Mouse (Mus musculus): ENCODE measurements around the gene N4bp2l2. TPM values are rescaled to one million over a fixed set of nuclear protein-coding genes. Genes with fewer than 3 reads are reported as not detected.
"Not testable (repeated sequence)": the region's sequence is repeated elsewhere in the genome, so short reads cannot be mapped to it uniquely, and the experiment has no call there.

Gene N4bp2l2
- total RNA-seq (2021), result 10 to 100 TPM; 82.7 to 86.1 TPM

DNA sequence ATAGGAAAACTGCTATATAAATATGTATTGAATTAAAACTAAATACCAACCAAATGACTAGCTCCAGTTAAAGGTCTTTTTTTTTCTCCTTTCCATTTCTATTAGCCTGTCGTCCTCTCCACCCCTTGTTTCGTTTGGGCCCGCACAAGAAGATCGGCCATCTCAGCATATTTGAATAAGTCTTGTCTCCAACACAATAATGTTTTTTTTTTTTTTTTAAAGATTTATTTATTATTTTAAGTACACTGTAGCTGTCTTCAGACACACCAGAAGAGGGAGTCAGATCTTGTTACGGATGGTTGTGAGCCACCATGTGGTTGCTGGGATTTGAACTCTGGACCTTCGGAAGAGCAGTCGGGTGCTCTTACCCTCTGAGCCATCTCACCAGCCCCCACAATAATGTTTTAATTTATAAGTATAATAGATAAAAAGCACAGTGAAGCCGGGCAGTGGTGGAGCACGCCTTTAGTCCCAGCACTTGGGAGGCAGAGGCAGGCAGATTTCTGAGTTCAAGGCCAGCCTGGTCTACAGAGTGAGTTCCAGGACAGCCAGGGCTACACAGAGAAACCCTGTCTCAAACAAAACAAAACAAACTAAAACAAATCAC lies at the start of gene N4bp2l2:
TSS of gene N4bp2l2 (minus strand) at position 51 of the 607 bp plus-strand sequence.
- DNase-seq (ENCODE audit: low spot score in 2 of 2), result not testable (repeated sequence)
- intact Hi-C loops (cut with DNase I), result loop anchor here (10.0 kb wide), 1 partner anchor 501 kb away; no protein-coding TSS in a partner anchor

DNA sequence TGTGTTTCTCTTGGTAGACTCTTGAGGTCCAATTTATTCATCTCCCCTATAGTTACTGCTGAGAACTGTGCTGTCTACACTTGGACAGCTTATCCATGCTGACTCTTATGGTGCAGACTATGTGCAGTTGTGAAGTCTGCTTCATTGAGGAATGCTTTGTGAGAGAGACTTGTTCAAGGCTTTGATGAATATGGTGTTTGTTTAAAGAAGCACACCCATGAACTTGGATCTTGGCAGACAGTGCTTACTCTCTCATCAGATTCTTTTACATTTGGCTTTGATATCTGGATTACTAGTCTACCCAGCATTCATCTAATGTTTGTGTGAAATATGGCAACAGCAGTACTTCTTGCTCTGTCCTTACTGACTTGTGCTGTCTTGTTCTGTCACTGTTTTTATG lies 47.4 kb upstream of the N4bp2l2 start:
- DNase-seq (ENCODE audit: low spot score in 2 of 2), result no peak
- intact Hi-C loops (cut with DNase I), result no loop called here

- DNase-seq (ENCODE audit: low spot score in 2 of 2), result no peak
- intact Hi-C loops (cut with DNase I), result no loop called here
Observed at GRCm38 (mm10) chr5:150711503-150711902, 45.5 kb upstream of the N4bp2l2 start.

GRCm38 (mm10) chr5:150707181-150707580 lies 41.2 kb upstream of the N4bp2l2 start:
- DNase-seq (ENCODE audit: low spot score in 2 of 2); intact Hi-C loops (cut with DNase I): not testable (repeated sequence)

DNA sequence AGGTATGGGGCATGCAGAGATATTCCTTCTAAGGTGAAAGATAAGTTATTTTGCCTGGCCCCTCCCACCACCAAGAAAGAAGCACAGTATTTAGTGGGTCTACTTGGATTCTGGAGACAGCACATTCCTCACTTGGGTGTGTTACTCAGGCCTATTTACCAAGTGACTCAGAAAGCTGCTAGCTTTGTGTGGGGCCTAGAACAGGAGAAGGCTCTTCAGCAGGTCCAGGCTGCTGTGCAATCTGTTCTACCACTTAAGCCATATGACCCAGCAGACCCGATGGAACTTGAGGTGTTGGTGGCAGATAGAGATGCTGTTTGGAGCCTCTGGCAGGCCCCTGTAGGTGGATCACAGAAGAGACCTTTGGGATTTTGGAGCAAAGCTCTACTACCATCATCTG lies 40.7 kb upstream of the N4bp2l2 start:
- intact Hi-C loops (cut with DNase I); DNase-seq (ENCODE audit: low spot score in 2 of 2): not testable (repeated sequence)

- DNase-seq (ENCODE audit: low spot score in 2 of 2), result peak; percentile 42 to 58
- intact Hi-C loops (cut with DNase I), result no loop called here
Observed at GRCm38 (mm10) chr5:150702714-150703113, 36.7 kb upstream of the N4bp2l2 start.

DNA sequence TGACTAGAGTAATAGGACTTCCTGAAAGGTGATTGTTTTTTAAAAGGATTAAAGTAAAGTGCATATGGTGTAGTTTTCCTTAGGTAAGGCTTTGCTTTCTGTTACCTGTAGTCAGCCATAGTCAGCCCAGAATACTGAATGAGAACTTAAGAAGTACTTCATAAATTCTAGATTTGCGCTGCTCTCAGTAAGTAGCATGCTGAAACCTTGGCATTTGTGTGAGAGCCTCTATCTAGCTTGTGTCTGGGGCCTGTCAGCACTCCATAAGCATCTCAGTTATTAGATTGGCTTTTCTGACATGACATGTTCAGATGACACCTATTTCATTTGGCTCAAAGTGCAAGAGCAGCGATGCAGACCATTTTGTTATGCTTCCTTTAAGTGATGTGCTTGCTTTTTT lies 27.3 kb upstream of the N4bp2l2 start:
- intact Hi-C loops (cut with DNase I), result no loop called here
- no peak for DNase-seq (ENCODE audit: low spot score in 2 of 2)

- no peak for DNase-seq (ENCODE audit: low spot score in 2 of 2)
- intact Hi-C loops (cut with DNase I), result no loop called here
Observed at GRCm38 (mm10) chr5:150690685-150691084, 24.7 kb upstream of the N4bp2l2 start.

- intact Hi-C loops (cut with DNase I); DNase-seq (ENCODE audit: low spot score in 2 of 2): not testable (repeated sequence)
Observed at GRCm38 (mm10) chr5:150682862-150683261, 16.9 kb upstream of the N4bp2l2 start.

DNA sequence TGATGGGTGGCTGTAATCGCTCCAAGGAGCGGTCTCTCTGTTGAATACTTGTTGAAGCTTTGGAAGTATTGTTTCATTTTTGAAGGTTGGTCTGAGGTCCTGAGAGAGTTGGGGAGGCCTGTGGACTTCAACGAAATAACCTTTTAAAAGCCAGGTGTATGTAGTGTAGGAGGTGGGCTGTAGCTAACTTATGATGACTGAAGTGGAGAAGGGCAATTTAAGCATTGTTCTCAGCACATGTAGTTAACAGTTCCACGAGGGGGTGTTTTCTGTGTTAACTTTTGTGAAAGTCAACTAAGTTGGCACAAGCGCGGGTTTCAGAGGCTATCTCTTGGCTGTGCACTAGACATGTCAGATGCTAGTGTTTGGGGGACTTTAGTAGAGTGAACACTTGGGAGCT lies 8.9 kb upstream of the N4bp2l2 start:
- no peak for DNase-seq (ENCODE audit: low spot score in 2 of 2)

GRCm38 (mm10) chr5:150673880-150674621 lies 8.1 kb upstream of the N4bp2l2 start:
- intact Hi-C loops (cut with DNase I), result loop anchor here (1.0 to 10.0 kb wide), 3 partner anchors 381 to 978 kb away; partner anchors contain the start of gene Rfc3
- peak; percentile 15 to 23 for DNase-seq (ENCODE audit: low spot score in 2 of 2)

More for the DNA sequence above, 8.9 kb upstream of the N4bp2l2 start:
- intact Hi-C loops (cut with DNase I), result loop anchor here (5.0 to 10.0 kb wide), 2 partner anchors 380 to 977 kb away; partner anchors contain the start of gene Rfc3

DNA sequence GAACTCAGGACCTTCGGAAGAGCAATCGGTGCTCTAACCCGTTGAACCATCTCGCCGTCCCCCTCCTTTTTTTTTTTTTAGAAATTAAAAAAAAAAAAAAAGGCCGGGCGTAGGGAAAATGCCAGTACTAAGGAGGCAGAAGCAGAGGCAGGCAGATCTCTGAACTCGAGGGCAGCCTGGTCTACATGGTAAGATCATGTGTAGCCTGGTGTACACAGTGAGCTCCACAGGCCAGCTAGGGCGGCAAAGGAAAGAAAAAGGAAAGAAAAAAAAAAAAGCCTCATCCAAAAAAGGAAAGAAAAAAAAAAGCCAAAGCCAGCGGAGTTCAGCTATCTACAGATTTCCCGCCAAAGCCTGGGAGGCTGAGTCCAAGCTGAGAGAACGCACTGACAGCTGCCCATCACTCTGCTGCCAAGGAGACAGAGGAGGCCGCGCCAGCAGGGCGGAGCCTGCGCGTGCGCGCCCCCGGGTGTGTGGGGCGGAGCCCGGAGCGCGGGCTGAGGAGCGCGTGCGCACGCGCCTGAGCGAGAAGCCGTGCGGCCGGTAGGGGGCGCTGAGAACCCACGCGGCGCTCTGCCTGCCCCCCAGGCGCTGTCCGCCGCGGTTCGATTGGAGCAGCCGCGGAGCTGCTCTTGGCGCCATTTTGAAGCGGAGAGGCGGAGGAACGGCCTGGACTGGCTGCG lies 7.3 kb upstream of the N4bp2l2 start, which contains the start of gene Pds5b:
TSS of gene Pds5b (plus strand) at position 587 of the 683 bp plus-strand sequence.
- intact Hi-C loops (cut with DNase I), result loop anchor here (1.0 to 10.0 kb wide), 3 partner anchors 382 to 979 kb away; partner anchors contain the start of gene Rfc3
- peak; percentile 95 to 96 for DNase-seq (ENCODE audit: low spot score in 2 of 2)

GRCm38 (mm10) chr5:150672343-150672742 lies 6.4 kb upstream of the N4bp2l2 start:
- no peak for DNase-seq (ENCODE audit: low spot score in 2 of 2)
- intact Hi-C loops (cut with DNase I), result loop anchor here (5.0 to 10.0 kb wide), 2 partner anchors 382 to 980 kb away; partner anchors contain the start of gene Rfc3

- intact Hi-C loops (cut with DNase I), result loop anchor here (10.0 kb wide), 1 partner anchor 504 kb away; no protein-coding TSS in a partner anchor
- DNase-seq (ENCODE audit: low spot score in 2 of 2), result no peak
Observed at GRCm38 (mm10) chr5:150668731-150669130, 2.7 kb upstream of the N4bp2l2 start.

GRCm38 (mm10) chr5:150665132-150665954 lies 640 bp downstream of the N4bp2l2 start:
- intact Hi-C loops (cut with DNase I), result loop anchor here (2.0 to 10.0 kb wide), 3 partner anchors 143 to 501 kb away; partner anchors contain the start of gene Brca2
- peak; percentile 96 to 99 for DNase-seq (ENCODE audit: low spot score in 2 of 2)

- no peak for DNase-seq (ENCODE audit: low spot score in 2 of 2)
- intact Hi-C loops (cut with DNase I), result loop anchor here (2.0 to 10.0 kb wide), 3 partner anchors 142 to 500 kb away; partner anchors contain the start of gene Brca2
Observed at GRCm38 (mm10) chr5:150664794-150665131, 1.2 kb downstream of the N4bp2l2 start.

DNA sequence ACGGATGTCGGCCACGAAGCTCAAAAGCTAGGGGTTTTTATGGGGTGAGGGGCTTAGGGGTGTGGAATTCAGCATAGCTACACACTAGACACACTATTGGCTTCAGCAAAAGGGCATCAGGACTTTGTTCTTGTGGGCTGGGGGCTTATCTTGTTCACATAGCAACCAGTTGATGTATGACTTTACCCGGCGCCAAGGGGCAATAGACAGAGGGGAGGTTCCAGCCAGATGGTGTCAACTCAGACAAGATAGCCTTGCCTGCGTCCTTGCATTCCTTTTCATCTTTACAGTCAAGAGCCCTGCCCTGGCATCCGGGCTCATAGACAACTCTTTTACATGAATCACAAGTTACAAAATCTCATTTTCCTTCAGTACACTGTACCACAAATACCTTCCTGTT lies 2.1 kb downstream of the N4bp2l2 start:
- intact Hi-C loops (cut with DNase I), result loop anchor here (2.0 to 10.0 kb wide), 3 partner anchors 141 to 499 kb away; partner anchors contain the start of gene Brca2
- not testable (repeated sequence) for DNase-seq (ENCODE audit: low spot score in 2 of 2)

- intact Hi-C loops (cut with DNase I), result loop anchor here (10.0 kb wide), 1 partner anchor 495 kb away; no protein-coding TSS in a partner anchor
- not testable (repeated sequence) for DNase-seq (ENCODE audit: low spot score in 2 of 2)
Observed at GRCm38 (mm10) chr5:150660296-150660695, 5.7 kb downstream of the N4bp2l2 start.

DNA sequence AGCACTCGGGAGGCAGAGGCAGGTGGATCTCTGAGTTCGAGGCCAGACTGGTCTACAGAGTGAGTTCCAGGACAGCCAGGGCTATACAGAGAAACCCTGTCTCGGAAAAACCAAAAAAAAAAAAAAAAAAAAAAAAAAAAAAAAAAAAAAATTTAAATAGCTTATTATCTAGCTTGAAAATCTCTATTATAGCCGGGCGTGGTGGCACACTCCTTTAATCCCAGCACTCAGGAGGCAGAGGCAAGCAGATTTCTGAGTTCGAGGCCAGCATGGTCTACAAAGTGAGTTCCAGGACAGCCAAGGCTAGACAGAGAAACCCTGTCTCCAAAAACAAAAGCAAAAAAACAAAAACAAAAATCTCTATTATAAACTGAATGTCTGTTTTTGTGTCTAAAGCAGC lies 6.6 kb downstream of the N4bp2l2 start:
- DNase-seq (ENCODE audit: low spot score in 2 of 2); intact Hi-C loops (cut with DNase I): not testable (repeated sequence)

Measured in left cerebral cortex, postnatal 25 days (tissue).